Mouse (Mus musculus) ovary, adult 18-20 months (tissue): Measurements from ENCODE around the gene Eya4.

Experiments
- DNase-seq: peaks from one replicate; pipeline ENCODE4 v3.0.0; 2022; ENCODE audit warnings: low spot score, mixed read lengths

Gene Eya4

DNA sequence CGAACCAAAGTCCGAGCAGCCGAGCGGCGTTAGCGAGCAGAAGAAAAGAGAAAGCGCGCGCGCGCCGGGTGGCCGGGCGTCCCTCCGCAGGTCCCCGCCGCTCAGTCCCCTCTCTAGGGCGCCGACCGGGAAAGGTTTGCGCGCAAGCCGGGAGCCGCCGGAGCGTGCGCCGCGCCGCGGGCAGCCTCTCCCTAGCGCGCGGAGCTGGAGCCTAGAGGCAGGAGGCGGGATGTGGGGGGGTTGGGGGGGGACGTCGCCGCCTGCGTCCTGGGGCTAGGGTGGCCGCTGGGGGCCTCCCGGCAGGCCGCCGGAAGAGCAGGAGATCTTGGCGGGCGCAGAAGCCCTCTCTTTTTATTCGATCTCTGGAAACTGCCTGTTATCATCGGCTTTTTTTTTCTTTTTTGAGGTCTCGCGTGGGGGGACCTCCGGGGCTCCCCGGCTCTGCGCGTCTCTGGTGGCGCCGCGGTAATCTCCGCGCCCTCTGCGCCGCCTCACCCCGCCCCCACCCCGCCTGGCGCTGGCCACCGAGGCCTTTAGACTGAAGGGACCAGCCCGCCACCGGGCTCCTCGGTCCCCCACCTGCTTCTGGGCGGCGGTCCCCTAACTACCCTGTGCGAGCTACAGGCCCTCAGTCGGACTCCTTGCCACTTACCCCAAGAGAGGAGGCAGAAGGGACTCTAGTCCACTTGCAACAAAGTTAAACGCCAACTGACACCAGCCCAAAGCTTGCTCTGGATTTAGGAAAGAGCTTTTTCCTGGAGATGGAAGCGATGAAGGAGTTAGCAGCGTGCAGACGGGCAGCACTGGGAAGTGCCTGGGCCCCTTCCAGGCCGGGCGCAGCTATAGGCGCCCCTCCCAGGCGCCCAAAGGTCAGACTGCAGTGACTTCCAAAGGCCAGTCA, at the start of gene Eya4:
Gene Eya4, minus strand, starts transcription at position 776 of the 901 bp plus-strand sequence.
- DNase-seq, result no peak

DNA sequence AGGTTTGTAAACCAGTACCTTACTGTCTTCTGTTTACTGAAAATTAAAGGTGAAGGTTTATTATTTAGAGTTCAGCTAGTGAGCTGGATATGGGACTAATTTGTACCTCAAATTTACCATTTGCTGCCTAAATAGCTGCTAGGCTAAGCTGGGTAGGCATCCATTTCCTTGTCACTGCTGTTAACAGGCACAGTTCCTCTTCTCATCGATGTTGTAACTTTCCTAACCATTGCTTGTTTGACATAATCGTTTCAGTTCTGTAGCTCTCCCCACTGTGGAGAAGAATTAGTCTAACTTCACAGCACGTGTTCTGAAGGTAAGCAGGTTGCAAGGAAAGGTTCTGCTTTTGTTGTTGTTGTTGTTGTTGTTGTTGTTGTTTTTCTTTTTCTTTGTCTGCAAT, 44.8 kb upstream of the Eya4 start:
- no peak for DNase-seq

DNA sequence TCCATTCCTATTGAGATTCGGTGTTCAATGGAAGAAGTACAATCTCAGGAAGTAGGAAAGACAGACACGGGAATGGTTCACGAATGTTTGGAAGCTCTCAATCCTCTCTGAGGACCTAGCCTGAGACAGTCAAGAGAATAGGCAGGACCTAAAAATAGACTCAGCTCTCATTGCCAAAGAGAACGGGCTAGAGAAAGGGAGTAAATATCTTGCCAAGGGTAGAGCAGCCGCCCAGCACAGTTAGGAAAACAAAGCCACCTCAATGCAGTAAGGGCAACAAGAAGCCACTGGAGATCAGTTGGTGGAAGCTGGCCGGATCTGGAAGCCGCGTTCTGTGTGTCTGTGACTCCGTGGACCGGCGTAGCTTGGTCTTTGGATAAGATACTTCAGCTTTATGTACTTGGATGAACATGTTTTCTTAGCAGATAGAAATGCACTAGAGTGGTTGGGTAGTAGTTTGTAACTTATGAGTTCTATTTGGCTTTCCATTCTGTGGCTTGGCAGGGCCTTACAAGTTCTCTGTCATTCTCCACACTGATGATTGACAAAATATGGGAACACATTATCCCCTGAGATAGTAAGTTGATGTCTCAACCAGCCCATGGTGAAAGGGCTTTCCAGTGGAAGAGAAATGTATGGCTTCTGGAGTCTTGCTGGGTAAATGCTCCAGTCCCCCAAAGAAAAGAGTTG, 44.1 kb upstream of the Eya4 start:
- no peak for DNase-seq

DNA sequence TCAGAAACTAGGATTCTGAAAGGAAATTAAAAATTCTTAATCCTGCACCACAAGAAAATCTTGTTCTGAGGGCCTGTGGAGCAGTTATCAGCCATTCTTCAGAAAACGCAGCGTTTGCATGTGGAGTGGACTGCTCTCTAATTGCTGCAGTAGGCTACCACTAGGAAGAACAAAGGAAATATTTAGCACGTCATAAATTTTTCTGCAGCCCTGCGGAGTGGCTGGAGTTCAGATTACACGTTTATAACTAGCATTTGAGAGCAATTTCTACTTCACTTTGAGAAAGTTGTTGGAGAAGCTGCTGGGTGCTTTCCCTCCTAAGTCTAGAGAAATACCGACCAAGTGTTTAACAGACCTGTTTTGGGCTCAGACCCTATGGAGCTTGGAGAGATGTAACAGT, 43.6 kb upstream of the Eya4 start:
- DNase-seq, result no peak

DNA sequence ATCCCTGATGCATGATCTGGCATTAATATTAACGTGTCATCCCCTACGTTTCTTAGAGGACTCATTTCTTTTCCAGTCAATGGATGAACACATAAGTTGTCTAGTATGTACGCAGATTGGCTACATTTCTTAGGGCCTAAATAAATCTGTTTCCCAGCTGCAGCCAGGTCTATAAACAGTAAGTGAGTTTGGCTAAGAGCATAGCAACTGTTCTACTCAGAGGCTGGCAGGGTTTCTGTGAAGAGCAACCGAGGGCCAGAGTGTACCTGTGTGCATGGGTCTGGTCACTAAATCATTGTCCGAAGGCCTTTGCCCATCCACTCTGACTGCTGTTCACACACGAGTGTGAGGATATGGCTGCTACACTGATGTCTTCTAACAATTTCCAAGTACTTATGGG, 13.3 kb upstream of the Eya4 start:
- no peak for DNase-seq

DNA sequence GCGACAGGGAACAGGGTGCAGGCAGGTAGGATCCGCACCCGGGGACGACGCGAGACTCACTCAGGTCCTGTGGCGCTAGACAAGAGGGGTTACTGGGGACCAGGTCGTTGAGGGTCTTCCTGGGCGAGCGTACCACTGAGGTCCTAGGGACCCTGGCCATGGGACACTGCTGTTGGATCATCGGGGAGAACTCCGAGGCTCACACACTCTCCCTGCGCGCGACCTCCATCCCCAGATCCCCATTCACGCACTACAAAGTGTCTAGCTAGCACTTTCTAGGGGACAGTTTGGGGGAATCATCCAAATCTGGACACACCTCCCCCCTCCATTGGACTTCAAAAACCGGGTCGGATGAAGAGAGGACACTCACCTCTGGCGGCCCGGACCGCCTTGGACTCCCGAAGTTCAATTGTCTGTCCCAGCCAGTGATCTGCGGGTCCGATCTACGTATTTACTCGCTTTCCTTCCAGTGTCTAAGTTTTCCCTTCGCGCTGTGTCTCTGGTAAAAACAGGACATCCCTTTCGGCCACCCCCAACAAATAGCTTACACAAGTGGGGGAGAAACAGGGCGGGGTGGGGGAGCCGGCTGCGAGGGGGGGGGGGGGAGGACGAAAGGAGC, 1.1 kb downstream of the Eya4 start:
- no peak for DNase-seq

DNA sequence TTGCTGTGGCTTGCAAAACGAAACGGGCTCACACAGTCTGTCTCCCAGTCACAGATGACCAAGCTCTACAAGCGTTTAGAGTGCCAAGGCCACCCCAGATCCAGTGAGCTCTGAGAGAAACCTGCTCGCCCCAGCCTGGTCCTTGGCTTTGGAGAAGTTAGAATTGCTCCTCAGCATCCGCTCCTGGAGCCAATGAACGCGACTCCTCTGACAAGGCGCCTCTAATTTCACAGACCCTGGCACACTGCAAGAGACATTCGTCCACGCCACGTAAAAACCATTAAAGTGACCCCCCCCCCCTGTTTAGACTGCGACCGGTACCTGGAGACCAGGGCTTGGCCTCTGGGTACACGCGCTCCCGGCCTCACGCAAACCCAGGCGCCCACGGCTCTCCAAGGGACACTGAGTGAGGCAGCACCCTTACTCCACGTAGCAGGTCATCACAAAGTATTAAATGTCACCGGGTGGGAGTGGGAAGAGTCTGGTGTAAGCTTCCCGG, 1.6 kb downstream of the Eya4 start:
- DNase-seq, result no peak

DNA sequence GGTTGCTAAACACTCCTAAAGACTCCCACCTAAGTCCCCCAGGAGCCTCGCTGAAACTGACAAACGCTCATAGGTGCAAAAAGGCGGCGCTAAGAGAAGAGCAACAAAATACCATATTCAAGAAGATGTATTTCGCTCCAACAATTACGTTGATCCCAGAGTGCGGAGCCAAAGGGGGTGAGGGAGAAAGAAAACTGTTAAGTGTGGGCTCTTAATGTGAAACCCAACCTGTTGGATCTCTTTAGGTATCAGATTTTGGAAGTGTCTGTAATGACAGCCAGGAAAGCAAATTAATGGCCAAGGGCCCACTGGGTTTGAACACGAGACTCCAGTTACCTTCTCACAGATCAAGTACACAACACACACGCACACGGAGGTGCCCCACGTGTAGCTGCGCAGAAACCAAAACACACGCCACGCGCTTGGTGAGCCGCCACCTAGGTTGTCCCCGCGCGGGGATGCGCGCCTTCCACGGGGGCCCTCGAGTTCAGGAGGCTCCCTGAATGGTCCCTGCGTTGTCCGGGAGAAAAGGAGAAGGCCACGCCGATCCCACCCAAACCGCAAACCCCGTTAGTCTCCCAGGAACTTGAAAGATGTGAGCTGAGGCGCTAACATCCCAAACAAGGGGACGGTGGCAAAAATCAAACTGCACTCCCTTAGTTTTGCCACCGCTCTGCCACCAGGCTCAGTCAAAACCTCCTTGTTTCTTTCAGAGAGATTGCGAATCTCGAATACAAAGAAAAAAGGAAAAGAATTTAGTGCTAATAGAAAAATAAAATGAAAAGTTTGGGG, 2.3 kb downstream of the Eya4 start:
- no peak for DNase-seq

DNA sequence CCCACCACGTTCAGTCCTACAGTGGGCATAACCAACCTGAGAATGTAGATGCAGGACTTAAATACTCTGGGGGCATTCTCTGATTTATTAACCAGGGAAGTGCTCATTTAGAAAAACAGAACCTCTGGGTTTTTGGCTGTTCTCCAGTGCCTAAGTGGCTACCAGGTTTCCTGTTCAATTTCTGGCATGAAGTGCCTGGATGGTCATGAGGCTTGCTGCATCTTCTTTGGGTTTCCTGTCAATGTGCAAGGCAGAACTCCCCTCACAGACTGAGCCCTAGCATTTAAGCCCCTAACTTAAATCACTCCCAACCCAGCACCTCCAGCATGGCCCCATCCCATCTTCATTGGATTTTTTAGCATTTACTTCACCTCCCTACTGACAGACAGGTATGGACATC, 13.3 kb downstream of the Eya4 start:
- no peak for DNase-seq

DNA sequence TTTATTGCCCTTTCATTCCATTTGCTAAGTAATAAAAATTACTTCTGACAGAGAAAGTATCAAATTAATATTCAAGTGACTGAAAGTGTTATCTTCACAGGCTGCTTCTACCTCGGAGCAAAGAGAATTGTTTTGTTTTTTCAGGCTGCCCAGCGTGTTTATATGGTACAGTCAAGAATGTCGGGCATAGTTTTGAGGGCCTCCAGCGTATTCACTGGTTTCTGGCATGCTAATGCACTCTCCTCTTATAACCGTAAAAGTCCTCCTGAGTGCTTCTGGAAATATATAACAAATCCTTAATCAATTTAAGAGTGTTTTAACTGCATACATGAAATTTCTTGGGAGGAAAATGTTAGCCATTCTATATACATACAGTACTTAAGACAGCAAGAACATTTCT, 17.8 kb downstream of the Eya4 start:
- DNase-seq, result no peak

DNA sequence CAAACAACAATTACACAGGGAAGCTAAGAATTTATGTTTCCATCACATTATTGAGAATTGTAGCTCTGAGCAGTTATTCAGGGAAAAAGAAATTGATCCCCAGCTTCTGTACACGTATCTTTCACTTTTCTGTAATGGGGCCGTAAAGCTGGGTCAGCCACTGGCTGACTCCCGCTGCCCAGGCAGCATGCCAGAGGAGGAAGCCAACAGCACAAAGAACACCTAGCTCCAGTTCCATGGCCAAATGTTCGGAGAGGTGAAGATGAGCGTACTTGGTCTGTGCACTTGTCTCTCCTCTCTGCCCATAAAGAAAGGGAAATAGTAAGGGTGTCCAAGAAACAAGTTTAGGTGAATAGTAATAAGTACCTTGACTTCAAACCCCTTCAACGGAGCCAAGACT, 22.9 kb downstream of the Eya4 start:
- no peak for DNase-seq

DNA sequence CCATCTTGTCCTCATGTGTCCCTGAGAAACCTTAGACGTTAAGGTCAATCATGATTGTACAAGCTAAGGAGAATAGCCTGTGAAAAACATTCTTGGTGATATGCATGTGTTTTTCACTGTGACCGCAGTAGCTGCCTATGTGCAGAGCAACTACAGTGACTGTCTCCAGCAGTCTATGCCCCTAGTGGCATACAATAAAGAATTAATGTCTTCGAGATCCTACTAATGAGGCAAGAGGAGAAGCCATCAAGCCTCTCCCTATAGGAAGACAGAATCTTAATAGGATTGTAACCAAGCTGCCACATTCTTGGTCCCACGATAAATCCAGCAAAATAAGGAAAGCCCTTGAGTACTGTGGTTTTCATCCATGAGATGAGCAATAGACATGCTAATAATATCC, 28.3 kb downstream of the Eya4 start:
- DNase-seq, result no peak

DNA sequence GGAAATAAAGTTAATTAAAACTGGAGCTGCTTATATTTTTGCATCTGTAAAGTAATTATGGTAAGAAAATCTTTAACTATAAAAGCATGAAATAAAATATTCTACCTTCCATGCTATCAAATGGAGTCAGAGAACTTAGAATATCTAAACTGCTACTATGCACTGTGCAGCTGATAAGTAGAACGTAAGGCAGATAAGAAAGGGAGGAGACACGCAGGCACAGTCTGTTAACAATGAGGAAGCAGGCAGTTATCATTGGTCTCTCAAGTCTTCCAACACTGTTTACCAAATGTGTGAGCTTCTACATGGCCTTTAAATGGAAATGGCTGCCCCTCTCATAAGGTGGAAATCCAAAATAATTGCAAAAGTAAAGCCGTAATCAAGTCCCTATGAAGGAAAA, 55.0 kb downstream of the Eya4 start:
- no peak for DNase-seq

DNA sequence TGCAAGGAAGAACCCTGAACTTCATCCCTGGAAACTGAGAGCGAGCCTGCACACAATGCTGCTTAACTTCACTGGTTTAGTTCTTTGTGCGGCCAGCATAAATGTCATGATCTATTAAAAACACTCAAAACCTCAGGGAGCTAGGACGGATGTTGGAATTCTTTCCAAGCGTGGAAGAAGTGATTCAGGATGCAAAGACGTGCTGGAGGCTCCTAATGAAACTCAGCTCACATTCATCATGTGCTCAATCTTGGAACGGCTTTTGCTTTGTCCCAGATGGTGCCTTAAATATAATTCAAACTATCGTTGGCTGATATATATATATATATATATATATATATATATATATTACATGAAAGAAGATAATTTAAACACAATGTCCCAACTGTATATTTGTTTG, 58.1 kb downstream of the Eya4 start:
- DNase-seq, result no peak

DNA sequence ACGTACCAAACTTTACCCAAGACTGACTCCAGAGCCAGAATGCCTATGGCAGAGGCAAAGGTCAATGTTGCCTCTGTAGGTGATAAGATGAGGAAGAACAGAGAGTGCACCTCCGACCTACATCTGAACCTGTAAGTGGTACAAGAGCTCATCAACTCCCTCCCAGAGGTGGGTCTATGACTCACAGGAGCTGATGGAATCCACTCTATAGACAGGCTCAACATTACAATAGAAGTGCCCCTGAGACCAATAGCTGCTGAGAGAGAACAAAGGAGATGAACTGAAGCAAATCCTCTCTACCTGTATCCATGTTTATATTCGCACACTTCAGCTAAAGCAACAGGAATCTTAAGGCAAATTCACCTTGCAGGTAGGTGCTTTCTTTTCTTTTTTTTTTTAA, 73.2 kb downstream of the Eya4 start:
- DNase-seq, result no peak

DNA sequence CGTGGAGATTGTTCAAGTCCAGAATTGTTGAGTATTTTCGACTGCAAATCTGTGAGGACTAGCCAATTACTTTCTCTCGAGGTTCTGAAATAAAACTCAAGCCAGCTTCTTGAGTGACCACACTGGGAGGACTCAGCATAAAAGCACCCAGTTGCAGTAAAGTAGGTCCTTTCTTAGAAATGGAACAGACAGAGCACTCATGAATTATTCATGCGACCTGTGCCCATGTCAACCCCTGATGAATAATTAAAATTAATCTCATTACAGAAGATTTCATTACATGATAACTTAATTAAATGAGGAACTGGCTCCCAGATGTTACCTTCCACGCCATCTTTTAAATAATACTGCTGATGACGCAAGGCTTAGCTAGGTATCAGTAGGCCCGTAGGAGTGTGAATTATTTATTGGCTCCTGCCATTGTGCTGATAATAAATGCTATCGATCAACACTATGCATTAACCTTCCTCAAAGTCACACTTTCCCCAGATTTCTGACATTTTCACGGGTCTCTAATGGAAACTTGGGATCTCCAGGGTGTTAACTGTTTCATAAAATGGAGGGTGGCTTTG, 79.5 kb downstream of the Eya4 start:
- no peak for DNase-seq

DNA sequence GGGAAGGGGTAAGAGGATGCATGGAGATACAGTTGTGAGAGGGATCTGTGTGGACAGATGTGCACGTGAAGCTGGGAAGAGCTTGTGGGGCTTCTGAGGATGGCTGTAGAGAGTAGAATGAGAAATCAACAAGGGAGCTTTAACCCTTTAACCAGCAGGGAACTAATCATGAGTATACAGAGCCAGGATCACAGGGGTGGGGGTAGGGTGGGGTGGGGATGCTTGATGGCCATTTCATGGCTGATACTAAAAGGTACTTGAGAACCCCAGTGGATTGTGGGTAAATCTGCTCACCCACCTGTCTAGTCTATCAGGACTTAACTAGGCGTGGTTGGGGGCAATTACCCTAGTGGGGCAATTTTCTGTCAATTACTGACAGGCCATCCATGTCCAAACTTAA, 80.1 kb downstream of the Eya4 start:
- no peak for DNase-seq

DNA sequence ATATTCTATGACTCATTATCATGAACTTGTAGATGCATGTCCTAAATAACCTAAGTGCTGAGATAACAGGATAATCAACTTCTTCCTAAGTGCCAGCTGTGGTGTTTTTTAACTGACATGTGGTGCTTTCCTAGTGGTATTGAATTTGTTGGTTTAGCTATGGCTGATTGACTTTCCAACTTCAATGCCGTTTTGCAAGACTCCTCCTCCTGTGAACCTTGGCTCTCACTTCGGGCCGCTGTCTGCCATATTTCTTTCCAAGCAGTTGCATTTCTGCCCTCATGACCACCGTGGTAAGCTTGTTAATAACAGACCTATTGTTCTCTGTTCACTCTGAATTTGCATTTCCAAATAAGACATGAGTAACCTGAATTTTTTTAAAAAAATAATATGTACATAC, 98.4 kb downstream of the Eya4 start:
- DNase-seq, result no peak

DNA sequence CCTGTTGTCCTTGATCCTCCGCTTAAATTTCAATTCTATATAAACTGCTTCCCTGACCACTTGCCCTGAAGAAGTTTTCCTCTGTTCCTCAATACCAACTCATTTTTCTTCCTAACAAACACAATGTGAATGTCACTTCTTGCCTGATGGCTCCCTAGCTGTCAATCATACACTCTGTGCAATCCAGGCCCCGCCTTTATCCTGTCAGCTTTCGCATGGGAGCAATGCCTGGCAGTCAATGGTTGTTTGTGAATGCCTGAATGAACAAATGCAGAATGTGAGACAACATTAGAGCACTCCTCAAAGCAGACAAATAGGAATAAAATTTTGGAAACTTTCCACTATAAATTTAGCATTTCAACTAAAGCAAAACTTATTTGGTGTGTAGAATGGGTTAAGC, 104.1 kb downstream of the Eya4 start:
- no peak for DNase-seq

DNA sequence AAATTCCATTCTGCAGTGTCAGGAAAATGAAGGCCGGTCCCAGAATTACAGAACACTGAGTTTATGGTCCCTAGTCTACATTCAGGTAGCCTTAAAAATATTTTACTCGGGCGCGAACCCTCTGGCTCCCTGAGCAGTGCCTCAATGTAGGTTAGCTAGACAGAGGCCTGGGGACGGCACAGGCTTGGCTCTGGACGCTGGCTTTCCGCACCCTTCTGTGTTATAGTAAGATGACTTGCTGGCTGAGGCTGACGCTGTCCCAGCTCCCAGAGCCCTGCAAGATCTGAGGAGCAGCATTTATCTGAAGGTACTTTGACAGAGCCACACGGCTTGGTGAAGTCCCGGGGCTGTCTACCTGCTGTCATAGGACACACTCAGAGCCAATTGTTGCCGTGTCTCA, 113.7 kb downstream of the Eya4 start:
- DNase-seq, result no peak

DNA sequence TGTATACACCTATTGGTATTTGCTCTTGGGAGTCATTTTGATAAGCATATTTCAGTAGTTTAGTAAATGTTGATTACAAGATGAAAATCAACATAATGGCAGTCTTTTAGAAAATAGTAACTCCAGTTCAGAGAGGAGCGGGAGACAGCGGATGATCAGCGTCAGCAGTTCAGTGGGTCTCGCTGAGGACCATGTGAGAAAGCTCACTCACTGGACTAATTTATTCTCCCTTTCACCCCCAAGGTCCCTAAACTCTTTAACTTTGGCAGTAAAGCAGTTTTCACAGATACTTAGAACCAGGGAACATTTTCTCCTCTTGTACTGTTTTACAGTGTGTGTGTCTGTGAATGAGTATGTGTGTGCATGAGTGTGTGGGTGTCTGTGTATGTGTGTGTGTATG, 115.2 kb downstream of the Eya4 start:
- DNase-seq, result no peak

DNA sequence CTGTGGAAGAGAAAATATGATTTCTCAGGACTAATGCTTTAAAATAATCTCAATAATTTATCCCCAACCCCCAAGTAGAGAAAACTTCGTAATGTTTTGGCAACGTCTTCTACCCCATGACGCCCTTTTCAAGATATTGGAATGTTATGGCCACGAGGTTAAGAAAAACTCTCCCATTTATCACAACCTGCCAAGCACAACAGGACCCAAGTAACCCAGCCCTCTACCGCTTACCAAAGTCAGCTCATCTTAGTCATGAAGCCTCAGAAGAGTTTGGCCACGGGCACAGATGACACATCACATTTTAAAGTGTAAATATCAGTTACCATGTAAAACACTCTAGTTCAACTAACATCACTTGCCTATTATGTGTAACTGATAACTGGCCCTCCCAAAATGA, 117.2 kb downstream of the Eya4 start:
- DNase-seq, result no peak
